Mouse (Mus musculus) adrenal gland, postnatal 4 days (tissue): Measurements from ENCODE around the gene Inafm2. TPM values are rescaled to one million over a fixed set of nuclear protein-coding genes. Genes with fewer than 3 reads are reported as not detected.

Experiments used
- DNase-seq, 2 experiments: peaks; one replicate each; pipeline ENCODE4 v3.0.0; 2021 to 2022; ENCODE audit warnings: low spot score in 2 of 2, mixed read lengths in 2 of 2
- total RNA-seq, 2 experiments: library from RNA; stranded (reverse); gene quantifications; 2 replicates each; pipeline ENCODE4 v1.2.3; 2021

Gene Inafm2
- total RNA-seq, 2 experiments from 2014 or later, result 27.8 to 30.8 TPM

DNA sequence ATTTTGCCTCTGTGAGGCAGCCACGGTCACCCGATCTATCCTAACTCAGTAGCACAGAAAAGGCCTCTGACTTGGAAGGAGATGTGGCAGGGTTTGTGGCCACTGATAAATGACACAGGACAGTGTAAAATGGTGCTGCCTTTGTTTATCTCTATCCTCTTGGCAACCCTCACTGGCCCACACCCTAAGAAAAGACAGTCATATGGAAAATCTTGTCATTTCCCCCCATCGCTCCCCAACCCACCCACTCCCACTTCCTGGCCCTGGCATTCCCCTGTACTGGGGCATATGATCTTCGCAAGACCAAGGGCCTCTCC, 7.2 kb downstream of the Inafm2 start:
- DNase-seq, result no peak

DNA sequence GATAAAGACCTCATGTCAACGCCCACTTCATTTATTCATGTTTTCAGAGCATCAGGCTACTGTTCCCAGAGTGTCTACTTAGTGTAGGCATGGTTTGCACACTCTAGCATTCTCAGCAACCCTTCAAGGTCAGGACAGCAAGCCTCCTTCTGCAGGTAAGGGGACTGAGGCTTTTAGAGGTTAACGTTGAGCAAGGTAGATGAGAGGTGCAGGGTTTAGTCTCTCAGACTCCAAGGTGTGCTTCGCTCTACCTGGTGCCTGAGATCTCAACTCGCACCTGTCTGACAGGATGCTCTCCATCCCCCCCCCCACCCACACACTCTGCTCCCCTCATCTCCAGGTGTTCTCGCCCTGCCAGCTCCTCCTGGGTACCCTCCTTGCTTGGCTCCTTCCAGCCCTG, 8.6 kb downstream of the Inafm2 start:
- no peak for DNase-seq

DNA sequence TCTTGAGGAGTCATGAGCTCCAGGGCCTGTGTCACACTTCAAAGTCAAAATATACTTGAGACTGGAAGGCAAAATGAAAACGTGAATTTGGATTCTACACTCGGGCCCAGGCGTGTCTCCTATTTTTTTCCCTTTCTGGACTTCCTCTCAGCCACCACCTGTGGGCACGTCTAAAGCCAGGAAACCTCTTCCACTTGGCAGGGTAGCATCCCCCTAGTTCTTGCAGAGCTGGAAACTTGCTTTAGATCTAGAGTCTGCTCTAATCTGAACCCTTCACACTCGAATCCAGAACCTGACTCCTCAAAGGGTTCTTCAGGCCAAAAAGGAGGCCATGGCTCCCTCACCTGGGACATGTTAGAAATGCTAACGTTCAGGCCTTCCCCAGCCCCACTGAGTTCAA, 9.8 kb downstream of the Inafm2 start:
- DNase-seq, result no peak

DNA sequence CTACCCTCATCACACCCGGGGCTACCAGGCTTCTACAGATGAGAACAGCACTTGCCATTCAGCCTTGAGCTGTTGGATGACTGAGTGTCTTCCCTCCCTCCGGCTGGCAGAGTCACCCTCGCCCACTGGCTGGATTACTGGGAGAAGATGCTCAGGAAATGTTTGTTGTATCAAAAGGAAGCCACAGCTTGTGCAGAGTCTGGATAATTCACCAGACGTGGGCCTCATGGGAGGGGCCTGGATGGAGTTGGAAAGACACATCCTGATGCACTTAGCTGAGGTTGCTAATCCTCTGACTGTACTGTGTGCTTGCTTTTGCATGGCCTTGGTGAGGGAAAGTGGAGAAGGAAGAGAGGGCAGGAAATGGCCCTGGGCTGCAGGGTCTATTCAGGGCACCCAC, 10.5 kb downstream of the Inafm2 start:
- DNase-seq, result no peak

DNA sequence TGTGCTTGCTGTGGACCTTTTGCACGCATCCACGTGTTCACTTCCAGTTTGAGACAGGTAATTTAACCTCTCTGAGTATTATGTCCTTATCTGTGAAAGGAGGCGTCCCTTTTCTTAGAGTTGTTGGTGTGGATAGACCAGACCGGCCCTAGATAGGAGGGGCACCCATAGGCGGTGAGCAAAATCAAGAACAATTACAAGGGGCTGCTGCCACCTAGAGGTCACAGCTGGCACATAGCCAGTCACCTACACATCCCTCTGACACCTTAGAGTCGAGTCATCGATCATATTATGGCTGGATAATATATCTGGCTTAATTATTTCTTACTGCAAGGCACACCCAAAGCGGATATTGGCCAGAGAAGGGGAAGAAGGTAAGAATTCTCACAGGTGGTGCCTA, 14.3 kb downstream of the Inafm2 start:
- no peak for DNase-seq

DNA sequence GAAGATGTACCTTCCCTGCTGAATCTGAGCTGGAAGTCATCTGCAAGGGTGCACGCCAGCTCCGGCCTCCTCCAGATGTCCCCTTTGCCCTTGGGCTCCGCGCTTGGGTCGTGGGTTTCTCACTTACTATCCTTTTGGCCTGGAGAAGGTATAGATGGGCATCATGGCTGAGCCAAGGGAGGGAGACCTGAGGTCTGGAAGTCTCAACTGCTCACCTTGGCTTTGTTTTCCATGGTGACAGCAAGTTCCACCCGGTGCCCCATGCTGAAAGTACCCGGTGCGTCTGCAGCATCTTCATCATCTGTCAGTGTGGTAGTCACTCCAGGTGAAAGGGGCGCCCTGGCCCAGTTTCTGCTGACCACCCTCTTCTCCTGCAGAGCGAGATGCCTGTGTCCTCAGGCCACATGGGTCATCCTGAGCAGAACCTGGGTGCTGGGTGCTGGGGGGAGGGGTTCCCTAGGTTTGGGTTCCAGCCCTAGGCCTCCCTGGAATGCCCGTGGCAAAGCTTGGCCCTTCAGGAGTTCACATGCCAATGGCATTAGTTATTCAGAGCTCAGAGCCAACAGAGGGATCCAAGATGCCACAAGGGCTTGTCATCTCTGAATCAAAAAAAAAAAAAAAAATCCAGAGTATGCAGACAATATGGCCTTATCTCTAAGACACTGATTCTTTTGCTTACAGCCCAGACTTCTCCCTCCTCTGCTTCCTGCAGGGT, 14.9 kb downstream of the Inafm2 start:
- no peak for DNase-seq

DNA sequence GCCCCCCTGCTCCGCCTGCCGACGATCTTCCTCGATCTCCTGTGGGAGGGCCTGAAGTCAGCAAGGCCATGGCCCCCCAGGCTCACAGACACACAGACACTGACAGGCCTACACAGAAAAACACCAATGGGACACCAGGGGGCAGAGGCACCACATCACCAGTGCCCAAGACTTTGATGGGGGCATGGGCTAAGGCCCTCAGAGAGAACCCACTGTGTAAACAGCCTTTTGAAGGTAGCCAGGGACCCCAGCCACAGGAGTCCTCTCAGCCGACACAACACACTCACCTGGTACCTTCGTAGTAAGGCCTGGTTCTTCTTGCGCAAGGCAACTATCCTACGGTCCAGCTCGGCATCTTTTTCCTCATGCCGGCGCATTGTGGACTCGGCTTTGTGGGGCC, 15.8 kb downstream of the Inafm2 start:
- no peak for DNase-seq

DNA sequence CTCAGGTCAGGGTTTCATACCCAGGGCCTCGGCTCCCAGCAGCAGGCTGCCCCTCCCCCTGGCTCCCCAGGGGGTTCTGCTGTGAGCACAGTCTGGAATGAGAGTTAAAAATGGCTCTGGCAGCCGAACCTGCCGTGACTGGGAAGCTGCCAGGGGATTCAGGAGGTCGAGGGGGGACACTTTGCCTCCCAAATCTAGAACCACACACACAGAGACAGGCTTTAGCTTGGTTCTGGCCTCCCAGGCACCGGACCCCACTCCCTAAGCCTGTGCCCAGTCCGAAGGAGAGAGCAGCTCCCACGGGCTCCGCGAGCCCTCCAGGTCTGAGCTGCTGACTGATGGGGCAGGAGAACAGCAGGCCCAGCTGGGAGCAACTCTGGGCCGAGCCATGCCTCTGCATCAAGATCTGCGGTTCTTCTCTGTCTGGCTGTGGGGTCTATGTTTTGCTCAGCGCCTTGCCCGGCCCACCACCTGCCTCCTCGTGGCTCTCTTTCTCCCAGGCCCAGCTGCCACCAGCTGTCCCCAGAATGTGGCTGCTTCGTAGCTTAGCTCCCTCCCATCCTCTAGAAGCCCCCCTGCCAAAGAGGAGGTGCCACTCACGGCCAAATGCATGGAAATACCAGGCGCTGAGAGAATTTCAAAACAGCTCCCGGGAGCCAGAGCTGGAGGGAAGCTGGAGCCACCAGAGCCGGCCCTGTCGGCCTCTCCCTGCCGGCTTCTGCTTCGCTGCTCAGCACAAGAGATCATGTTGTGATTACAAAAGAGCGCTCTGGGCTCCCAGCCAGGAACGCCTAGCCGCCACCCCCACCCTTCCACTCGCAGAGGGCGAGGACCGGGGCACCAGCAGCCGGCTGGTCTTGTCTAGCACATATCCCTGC, 16.6 kb downstream of the Inafm2 start, which contains the start of gene Ccdc9b:
Ccdc9b (minus strand) TSS at position 756 of the 878 bp plus-strand sequence.
- peak; percentile 80 to 82 for DNase-seq

DNA sequence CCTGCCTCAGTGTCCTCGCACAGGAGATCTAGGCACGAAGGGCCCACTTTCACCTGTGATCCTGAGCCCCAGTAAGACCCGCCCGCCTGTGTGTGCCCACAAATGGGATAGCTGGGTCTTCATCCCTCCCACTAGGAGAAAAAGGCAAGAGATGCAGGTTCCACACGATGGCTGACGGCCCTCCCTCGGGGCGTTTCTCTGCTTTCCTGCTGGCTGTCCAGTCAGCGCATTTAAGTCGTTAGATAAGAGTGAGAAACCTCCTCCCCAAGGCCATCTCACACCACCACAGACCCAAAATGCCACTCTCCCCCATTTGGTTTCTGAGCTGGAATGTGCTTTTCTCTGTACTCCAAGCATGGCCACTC, 17.2 kb downstream of the Inafm2 start:
- no peak for DNase-seq

DNA sequence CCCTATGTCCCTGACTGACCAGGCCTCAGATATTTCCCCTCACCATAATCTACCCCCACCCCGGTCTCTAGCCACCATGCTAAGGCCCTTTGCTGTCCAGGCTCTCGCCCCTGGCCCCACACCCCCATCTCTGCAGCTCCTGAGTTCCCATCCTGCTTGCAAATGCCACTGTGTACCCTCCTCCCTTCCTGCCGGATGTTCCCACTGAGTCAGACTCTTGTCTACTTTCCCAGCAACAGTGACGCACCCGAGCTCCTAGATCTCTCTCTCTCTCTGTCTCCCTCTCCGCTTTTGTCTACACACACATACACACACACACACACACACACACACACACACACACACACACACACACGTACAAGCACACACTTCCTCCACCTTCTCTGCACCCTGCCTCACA, 17.9 kb downstream of the Inafm2 start:
- DNase-seq, result no peak

DNA sequence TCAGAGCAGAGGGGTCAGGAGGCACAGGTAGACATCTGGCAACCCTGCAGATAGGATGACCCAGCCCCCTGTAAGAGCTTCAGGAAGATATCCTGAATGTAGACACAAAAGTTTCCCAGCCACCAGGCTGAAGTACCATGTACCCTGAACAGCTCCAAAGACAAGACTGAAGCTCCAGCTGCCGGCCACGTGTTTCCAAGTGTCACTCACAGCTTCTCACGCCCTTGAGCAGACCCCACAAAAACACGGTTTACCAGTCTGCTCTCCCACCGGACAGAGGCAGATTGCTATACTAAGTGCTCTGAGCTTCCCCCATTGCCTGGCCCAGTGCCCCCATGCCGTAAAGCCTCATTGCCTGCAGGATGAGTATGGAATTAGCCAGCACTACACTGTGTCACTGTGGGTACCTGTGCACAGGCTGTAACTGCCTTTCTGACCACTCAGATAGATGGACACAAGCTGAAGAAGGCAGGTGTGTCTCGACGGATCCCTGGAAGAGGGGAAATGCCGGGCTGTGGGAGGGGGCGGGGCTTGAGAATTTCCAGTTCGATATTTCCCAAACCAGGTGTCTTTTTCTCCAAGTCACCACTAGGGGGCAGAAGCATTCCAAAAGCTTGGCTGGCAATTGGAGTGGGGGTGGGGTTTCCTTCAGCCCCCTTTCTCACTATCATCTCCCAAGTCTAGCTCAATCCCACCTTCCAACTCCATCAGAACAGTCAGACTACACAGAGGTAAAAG, 18.7 kb downstream of the Inafm2 start:
- no peak for DNase-seq

DNA sequence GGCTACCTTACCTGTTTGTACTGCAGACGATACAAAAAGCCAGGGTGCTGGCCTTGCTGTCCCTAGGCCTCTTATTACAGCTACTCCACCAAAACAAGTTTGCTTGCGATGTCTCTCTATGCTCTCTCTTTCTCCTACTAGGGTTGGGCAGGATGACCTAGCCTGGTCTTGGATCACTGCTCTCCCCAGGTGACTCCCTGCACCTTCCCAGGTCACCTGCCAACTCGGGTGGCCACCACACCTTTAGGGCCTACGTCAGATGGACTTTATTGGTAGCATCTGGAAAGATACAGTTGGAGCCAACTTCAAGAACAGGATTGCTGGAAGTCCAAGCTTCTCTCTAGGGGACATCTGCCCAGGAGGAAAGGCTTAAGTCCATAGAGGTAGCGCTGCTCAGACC, 19.3 kb downstream of the Inafm2 start:
- no peak for DNase-seq

DNA sequence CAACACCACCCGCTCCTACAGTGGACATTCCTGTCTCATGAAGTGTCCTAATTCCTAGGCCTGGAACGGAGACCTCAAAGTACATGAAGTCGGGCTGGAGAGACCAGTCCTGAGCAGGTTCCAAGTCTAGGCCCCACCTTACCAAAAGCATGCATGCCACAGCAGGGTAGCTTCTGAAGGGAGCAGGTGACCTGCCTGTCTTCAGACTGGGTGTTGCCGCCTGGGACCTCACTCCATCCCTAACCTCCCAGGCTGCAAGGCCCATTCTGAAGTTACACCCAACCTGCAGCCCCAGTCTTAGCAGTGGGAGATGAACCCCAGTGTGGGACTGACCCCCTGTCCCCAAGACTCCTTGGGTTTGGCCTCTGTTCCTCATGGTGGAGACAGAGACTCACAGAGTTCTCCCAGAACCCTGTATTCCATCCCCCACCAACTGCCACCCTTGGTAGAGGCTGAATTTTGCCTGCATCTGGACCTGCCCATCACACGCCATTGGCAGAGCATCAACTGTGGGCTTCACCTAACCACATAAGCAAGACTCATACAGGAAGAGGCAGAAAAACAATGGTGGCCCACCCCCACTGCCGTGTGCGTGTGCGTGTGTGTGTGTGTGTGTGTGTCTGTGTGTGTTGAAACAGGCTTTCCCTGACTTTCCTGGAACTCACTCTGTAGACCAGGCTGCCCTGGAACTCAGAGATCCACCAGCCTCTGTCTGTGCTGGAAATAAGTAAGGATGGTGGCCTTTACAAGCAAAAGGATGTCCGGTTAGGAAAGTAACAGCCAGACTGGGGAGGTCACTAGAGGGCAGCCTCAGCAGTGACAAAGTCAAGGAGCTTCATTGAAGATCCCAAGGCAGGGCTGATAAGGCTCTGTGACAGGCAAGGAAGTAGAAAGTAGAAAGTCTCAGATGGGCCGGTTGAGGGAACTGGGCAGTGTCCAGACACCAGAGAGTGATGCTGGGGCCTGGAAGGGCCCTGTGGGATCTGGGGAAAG, 20.8 kb downstream of the Inafm2 start:
- DNase-seq, result no peak

DNA sequence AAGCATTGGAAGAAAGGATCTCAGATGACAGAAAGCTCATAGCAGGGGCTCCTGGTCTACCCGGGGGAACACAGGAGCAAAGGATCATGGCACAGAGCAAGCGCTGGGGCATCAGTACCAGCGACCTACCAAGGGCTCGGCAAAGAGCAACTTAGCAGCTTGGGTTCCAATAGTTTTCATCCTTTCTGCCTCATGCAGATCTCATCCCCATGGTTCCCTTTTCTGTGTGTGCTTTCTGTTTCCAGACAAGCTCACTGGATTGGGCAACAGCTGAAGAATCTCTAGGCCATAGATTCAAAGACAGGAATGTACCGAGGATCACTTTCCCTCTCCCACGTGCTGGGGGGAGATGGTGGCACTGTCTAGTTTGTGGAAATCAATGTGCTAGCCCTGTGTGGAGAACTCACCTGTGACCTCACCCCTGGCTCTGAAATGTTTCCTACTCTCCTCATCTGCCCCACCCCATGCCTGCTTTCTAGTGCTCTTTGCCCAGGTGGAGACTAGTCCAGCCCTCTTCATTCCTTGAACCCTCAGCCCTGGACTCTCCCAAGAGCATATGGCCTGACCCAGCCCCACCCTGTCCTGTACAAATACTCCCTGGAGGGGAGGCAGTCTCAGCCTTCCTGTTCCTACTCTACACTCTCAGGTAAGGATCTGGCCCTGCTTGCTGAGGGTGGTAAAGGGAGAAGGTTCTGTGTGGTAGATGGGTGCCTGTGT, 26.8 kb downstream of the Inafm2 start, which contains the start of gene Phgr1:
Phgr1 (plus strand) TSS at position 612 of the 717 bp plus-strand sequence.
- DNase-seq, result no peak

DNA sequence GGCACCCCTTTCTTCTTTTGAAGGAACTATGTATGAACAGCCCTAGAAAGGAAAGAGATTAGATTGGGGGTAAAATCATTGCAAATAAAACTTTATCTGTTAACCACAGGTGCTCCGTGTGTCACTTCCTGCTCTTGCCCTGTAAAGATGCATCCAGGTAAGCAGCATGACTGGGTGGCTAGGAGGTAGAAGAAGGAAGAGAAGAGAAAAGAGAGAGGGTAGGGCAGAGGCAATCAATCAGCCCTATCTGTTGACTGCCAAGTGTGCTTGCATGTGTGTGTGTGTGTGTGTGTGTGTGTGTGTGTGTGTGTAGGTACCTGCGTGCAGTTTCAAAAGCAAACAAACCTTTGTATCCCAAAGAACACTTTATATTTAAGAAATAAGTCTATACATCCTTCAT, 29.0 kb downstream of the Inafm2 start:
- DNase-seq, result no peak

DNA sequence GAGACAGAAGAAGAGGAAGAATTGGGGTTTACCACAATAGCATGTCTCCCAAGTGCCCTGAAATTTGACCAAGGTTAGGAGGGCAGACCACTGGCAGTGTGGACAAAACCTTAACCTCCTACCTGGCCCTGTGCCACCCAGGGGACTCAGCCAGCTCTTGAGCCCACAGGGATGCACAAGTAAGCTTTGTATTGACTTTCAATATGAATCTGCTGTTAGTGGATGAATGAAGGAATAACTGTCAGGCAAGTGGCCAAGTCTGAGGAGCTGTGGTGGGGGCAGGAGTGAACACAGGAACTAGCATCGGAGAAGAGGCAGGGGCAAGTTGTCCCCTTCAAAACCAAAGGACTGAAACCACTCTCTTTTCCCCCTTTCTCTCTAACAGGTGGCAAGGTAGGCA, 29.8 kb downstream of the Inafm2 start:
- DNase-seq, result no peak

DNA sequence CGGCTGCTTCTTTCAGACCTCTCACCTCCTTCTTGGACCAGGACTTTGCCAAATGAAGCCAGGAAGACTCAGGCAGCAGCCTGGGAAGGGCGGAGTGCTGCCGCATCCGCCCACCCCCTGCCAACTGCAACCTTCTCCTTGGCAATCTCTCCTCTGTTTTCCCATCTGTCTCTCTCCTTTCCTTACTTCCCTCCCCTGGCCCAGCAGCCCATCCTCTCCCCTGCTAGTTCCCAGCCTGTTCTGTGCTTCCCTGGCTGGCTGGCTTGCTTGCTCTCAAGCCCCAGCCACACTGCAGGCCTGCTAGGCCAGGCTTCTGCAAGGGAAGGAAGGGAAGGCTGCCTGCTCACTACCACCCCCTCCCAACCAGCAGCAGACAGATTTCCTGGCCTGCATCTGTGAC, 30.3 kb downstream of the Inafm2 start:
- no peak for DNase-seq

DNA sequence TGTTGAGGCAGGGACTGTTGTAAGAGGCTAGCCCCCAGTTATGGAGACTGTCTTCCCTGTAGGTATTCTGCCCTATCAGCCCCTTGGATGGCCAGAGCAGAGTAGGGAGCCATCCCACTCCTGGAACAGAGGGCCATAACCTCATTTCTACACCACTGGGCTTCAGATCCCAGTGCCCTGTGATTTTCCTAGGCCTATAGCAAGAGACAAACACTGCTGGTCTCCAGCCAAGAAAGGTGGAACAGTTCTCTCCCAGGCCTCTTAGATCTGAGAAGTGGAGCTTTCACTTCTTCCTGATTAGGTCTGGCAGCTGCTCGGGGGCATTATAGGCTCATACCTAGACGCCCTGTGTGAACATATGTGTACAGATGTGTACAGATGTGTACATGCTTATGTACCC, 30.7 kb downstream of the Inafm2 start:
- no peak for DNase-seq

DNA sequence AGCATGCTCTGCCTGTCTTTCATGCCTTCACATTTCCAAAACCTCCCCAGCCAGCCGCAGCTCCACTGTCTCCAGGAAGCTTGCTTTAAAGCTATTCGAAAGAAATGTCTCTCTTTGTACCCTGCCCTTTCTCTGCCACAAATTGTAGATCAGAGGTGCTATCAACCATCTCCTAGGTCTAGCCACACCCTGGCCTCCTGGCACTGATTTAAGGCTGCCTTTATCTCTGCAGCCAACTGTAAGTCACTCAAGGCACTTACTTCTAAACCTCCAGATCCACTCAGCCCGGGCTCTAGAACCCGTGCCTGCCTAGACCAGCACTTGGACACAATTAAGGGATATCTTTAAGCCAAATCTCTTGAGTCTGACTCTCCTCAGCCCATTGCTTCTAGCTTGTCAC, 32.9 kb downstream of the Inafm2 start:
- DNase-seq, result no peak

DNA sequence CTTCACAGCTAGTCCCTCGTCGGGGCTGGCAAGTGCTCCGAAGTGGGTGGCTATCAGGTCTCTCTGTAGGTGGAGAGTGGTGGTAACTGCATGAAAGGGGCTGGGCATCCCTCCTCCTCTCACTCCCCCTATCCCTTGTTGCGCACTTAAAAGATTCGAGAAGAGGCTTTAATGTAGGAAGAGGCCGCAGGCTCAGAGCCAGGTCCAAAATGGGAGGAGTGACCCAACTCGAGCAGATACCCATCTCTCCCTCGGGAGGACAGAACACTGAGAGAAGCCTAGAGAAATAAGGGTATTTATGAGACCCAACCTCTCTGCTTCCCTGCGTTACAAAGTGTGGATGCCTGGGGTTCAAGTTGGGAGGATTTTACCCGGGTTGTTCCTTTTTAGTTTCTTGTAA, 33.5 kb downstream of the Inafm2 start:
- no peak for DNase-seq
